Mouse (Mus musculus) megakaryocyte, embryonic 14.5 days (primary cell): ENCODE measurements at regions not wholly inside any gene's neighbourhood (a gene's known extent, or its start where the extent isn't known, plus 50 kb on each side); places are given as distances from the start of the nearest gene placed in this dataset.

Source experiments
- H3K27me3 ChIP-seq: replicated peaks from 2 replicates; pipeline ENCODE3; 2012; ENCODE audit warnings: inconsistent platforms
- H3K36me3 ChIP-seq: replicated peaks from 2 replicates; pipeline ENCODE3; 2012; ENCODE audit warnings: low read length, inconsistent platforms, mixed read lengths
- H3K4me1 ChIP-seq: 2 replicates; pipeline ENCODE4 v1.6.1; 2012; ENCODE audit warnings: inconsistent platforms
- H3K4me3 ChIP-seq: replicated peaks from 2 replicates; pipeline ENCODE3; 2012; ENCODE audit warnings: moderate library complexity, mild to moderate bottlenecking, inconsistent platforms
- H3K9me3 ChIP-seq: 2 replicates; pipeline ENCODE4 v1.6.1; 2012; ENCODE audit warnings: inconsistent platforms
- FLI1 ChIP-seq: IDR thresholded peaks from 2 replicates; pipeline ENCODE4 v1.6.1; 2012; ENCODE audit warnings: low read length, inconsistent platforms, mixed read lengths
- GATA1 ChIP-seq: IDR thresholded peaks from 3 replicates; pipeline ENCODE4 v1.6.1; 2012; ENCODE audit warnings: mixed read lengths, low read length, inconsistent platforms, borderline replicate concordance

- H3K4me1 ChIP-seq = no peaks in the 10 kb centered on the region
- TF ChIP-seq FLI1 = no peak
- TF ChIP-seq GATA1 = no peak
- H3K4me3 ChIP-seq = no peak overlapping the region
- no peaks in the 10 kb centered on the region for H3K27me3 ChIP-seq
- no peaks in the 10 kb centered on the region for H3K36me3 ChIP-seq
- peaks cover 33% of the 10 kb centered on the region; the same call in 1 of the 2 replicates for H3K9me3 ChIP-seq
These were observed 138.3 kb upstream of the Zfp507 start for GRCm38 (mm10) chr7:35941086-35941485.

GRCm38 (mm10) chr7:35938123-35938869 is 135.5 kb upstream of the Zfp507 start:
- Histone ChIP-seq H3K9me3 (peaks cover 20% of the 10 kb centered on the region; the same call in 1 of the 2 replicates), H3K4me1 (no peaks in the 10 kb centered on the region), H3K36me3 (no peaks in the 10 kb centered on the region), H3K4me3 (no peak overlapping the region), H3K27me3 (no peaks in the 10 kb centered on the region)
- no peak for TF ChIP-seq GATA1
- no peak for TF ChIP-seq FLI1

- Histone ChIP-seq H3K4me3 (no peak overlapping the region), H3K36me3 (no peaks in the 10 kb centered on the region), H3K4me1 (no peaks in the 10 kb centered on the region), H3K27me3 (no peaks in the 10 kb centered on the region), H3K9me3 (peaks cover 70% of the 10 kb centered on the region)
- TF ChIP-seq FLI1 (no peak), GATA1 (no peak)
These were observed 123.9 kb upstream of the Zfp507 start for GRCm38 (mm10) chr7:35926749-35927148.

- 0 out of 2 replicates have a peak, but pooled peaks cover 5% of the 10 kb centered on the region for H3K4me1 ChIP-seq
- no peaks in the 10 kb centered on the region for H3K36me3 ChIP-seq
- H3K9me3 ChIP-seq = peaks cover 56% of the 10 kb centered on the region
- H3K27me3 ChIP-seq = no peaks in the 10 kb centered on the region
- no peak for TF ChIP-seq FLI1
- TF ChIP-seq GATA1 = no peak
- H3K4me3 ChIP-seq = no peak overlapping the region
These were observed 119.8 kb upstream of the Zfp507 start for GRCm38 (mm10) chr7:35922582-35922981.

- Histone ChIP-seq H3K4me3 (no peak overlapping the region), H3K36me3 (no peaks in the 10 kb centered on the region), H3K4me1 (0 out of 2 replicates have a peak, but pooled peaks cover 5% of the 10 kb centered on the region), H3K27me3 (no peaks in the 10 kb centered on the region), H3K9me3 (peaks cover 48% of the 10 kb centered on the region)
- no peak for TF ChIP-seq FLI1
- no peak for TF ChIP-seq GATA1
These were observed 118.1 kb upstream of the Zfp507 start for GRCm38 (mm10) chr7:35920884-35921283.

GRCm38 (mm10) chr7:35920194-35920609 is 117.4 kb upstream of the Zfp507 start:
- Histone ChIP-seq H3K4me3 (no peak overlapping the region), H3K9me3 (peaks cover 41% of the 10 kb centered on the region), H3K4me1 (0 out of 2 replicates have a peak, but pooled peaks cover 5% of the 10 kb centered on the region), H3K27me3 (no peaks in the 10 kb centered on the region), H3K36me3 (no peaks in the 10 kb centered on the region)
- TF ChIP-seq FLI1 (no peak), GATA1 (no peak)

- H3K27me3 ChIP-seq = peaks cover 2% of the 10 kb centered on the region
- H3K4me1 ChIP-seq = no peaks in the 10 kb centered on the region
- no peak overlapping the region for H3K4me3 ChIP-seq
- peaks cover 7% of the 10 kb centered on the region for H3K9me3 ChIP-seq
- no peak for TF ChIP-seq GATA1
- TF ChIP-seq FLI1 = no peak
- no peaks in the 10 kb centered on the region for H3K36me3 ChIP-seq
These were observed 107.4 kb upstream of the Zfp507 start for GRCm38 (mm10) chr7:35910109-35910706.

- Histone ChIP-seq H3K4me3 (peak overlapping the region; percentile 23), H3K36me3 (no peaks in the 10 kb centered on the region), H3K4me1 (peaks cover 11% of the 10 kb centered on the region), H3K9me3 (peaks cover 5% of the 10 kb centered on the region), H3K27me3 (peaks cover 13% of the 10 kb centered on the region)
- TF ChIP-seq FLI1 = no peak
- TF ChIP-seq GATA1 = no peak
These were observed 99.2 kb upstream of the Zfp507 start for GRCm38 (mm10) chr7:35901942-35902381.

GRCm38 (mm10) chr7:35898701-35899445 is 96.1 kb upstream of the Zfp507 start:
- Histone ChIP-seq H3K36me3 (no peaks in the 10 kb centered on the region), H3K9me3 (no peaks in the 10 kb centered on the region), H3K4me1 (peaks cover 8% of the 10 kb centered on the region), H3K27me3 (peaks cover 11% of the 10 kb centered on the region), H3K4me3 (no peak overlapping the region)
- TF ChIP-seq FLI1 = no peak
- no peak for TF ChIP-seq GATA1

- Histone ChIP-seq H3K27me3 (no peaks in the 10 kb centered on the region), H3K9me3 (0 out of 2 replicates have a peak, but pooled peaks cover 5% of the 10 kb centered on the region), H3K4me3 (no peak overlapping the region), H3K36me3 (no peaks in the 10 kb centered on the region), H3K4me1 (no peaks in the 10 kb centered on the region)
- TF ChIP-seq GATA1 = no peak
- TF ChIP-seq FLI1 = no peak
These were observed 90.5 kb upstream of the Zfp507 start for GRCm38 (mm10) chr7:35893292-35893691.
